Mouse (Mus musculus) liver, embryonic 12.5 days (tissue): ENCODE data around the gene Wbp2nl. TPM values are rescaled to one million over a fixed set of nuclear protein-coding genes. Genes with fewer than 3 reads are reported as not detected.

ENCODE experiments used
- ATAC-seq: fragments of 200-750 bp; cut with Nextera tagmentation; 2 replicates; pipeline ENCODE4 v1.8.0; 2017; ENCODE audit warnings: moderate number of reproducible peaks, mild to moderate bottlenecking, moderate library complexity
- H3K27ac ChIP-seq: fragments of 300-500 bp; sonication (generic); 2 replicates; pipeline ENCODE4 v1.5.1; 2016; ENCODE audit warnings: mild to moderate bottlenecking
- H3K27me3 ChIP-seq: fragments of 300-500 bp; sonication (generic); replicated peaks from 2 replicates; pipeline ENCODE4 v1.6.1; 2016; ENCODE audit warnings: mild to moderate bottlenecking, moderate library complexity
- H3K36me3 ChIP-seq: fragments of 300-500 bp; sonication (generic); 2 replicates; pipeline ENCODE4 v1.6.1; 2016; ENCODE audit warnings: mild to moderate bottlenecking, moderate library complexity
- H3K4me1 ChIP-seq: fragments of 300-500 bp; sonication (generic); 2 replicates; pipeline ENCODE4 v1.6.1; 2016
- H3K4me2 ChIP-seq: fragments of 300-500 bp; sonication (generic); 2 replicates; pipeline ENCODE4 v1.6.1; 2016; ENCODE audit warnings: mild to moderate bottlenecking, moderate library complexity
- H3K4me3 ChIP-seq: fragments of 300-500 bp; sonication (generic); 2 replicates; pipeline ENCODE4 v1.5.1; 2016; ENCODE audit warnings: mild to moderate bottlenecking, moderate library complexity
- H3K9ac ChIP-seq: fragments of 300-500 bp; sonication (generic); 2 replicates; pipeline ENCODE4 v1.6.1; 2016; ENCODE audit warnings: mild to moderate bottlenecking, moderate library complexity
- H3K9me3 ChIP-seq: fragments of 300-500 bp; sonication (generic); replicated peaks from 2 replicates; pipeline ENCODE4 v1.6.1; 2016; ENCODE audit warnings: mild to moderate bottlenecking, moderate library complexity
- WGBS: fragments of 180-500 bp; shearing (Covaris S2); methylation state at CpG from one replicate; pipeline ENCODE4 v1.1.7; 2016; ENCODE audit not compliant: insufficient replicate concordance; 5-methylcytosine and 5-hydroxymethylcytosine counted together
- polyA plus RNA-seq: library from polyadenylated mRNA; unstranded; fragments of >200 nt; fragmentation: Nextera tagmentation; extraction: Ambion mirVana; gene quantifications from 2 replicates; pipeline ENCODE4 v1.2.1, GENCODE M21; 2016

The Wbp2nl gene
- polyA plus RNA-seq, 1 experiment from 2014 or later = 0.31 TPM

- no peak overlapping the region for H3K9ac ChIP-seq
- WGBS = 2% methylated on average over 71 of the region's 86 CpGs
These were observed 23.5 kb upstream of the Wbp2nl start for GRCm38 (mm10) chr15:82274927-82275901.

GRCm38 (mm10) chr15:82277591-82277990 is 21.2 kb upstream of the Wbp2nl start:
- ATAC-seq = no peak
- H3K4me3 ChIP-seq = no peak overlapping the region
- no peaks in the 10 kb centered on the region for H3K36me3 ChIP-seq
- no peak overlapping the region for H3K9ac ChIP-seq
- H3K27ac ChIP-seq = no peak overlapping the region
- no peak overlapping the region for H3K4me2 ChIP-seq
- WGBS = 22% methylated on average over 5 of the region's 5 CpGs
- H3K27me3 ChIP-seq = peaks cover 63% of the 10 kb centered on the region
- H3K9me3 ChIP-seq = no peaks in the 10 kb centered on the region
- peaks cover 12% of the 10 kb centered on the region; the same call in 1 of the 2 replicates for H3K4me1 ChIP-seq

More at GRCm38 (mm10) chr15:82274927-82275901, 23.5 kb upstream of the Wbp2nl start:
- Histone ChIP-seq H3K27me3 (peaks cover 76% of the 10 kb centered on the region), H3K4me3 (peak overlapping the region; percentile 46), H3K9me3 (no peaks in the 10 kb centered on the region), H3K4me2 (peak overlapping the region; percentile 67), H3K4me1 (peaks cover 21% of the 10 kb centered on the region), H3K36me3 (no peaks in the 10 kb centered on the region), H3K27ac (no peak overlapping the region)
- ATAC-seq = no peak

GRCm38 (mm10) chr15:82280638-82281037 is 18.1 kb upstream of the Wbp2nl start:
- Histone ChIP-seq H3K4me3 (no peak overlapping the region), H3K4me1 (0 out of 2 replicates have a peak, but pooled peaks cover under 1% of the 10 kb centered on the region), H3K27me3 (peaks cover 36% of the 10 kb centered on the region), H3K27ac (no peak overlapping the region), H3K9ac (no peak overlapping the region), H3K9me3 (no peaks in the 10 kb centered on the region), H3K36me3 (no peaks in the 10 kb centered on the region), H3K4me2 (no peak overlapping the region)
- no peak for ATAC-seq
- 69% methylated on average over 4 of the region's 4 CpGs for WGBS

GRCm38 (mm10) chr15:82286157-82286556 is 12.6 kb upstream of the Wbp2nl start:
- peaks cover 9% of the 10 kb centered on the region for H3K4me1 ChIP-seq
- H3K4me3 ChIP-seq = no peak overlapping the region
- peaks cover 3% of the 10 kb centered on the region; the same call in 1 of the 2 replicates for H3K27me3 ChIP-seq
- no peak overlapping the region for H3K27ac ChIP-seq
- peak overlapping the region; percentile 21 for H3K4me2 ChIP-seq
- 28% methylated on average over 12 of the region's 12 CpGs for WGBS
- no peak overlapping the region for H3K9ac ChIP-seq
- ATAC-seq = peak; percentile 81
- no peaks in the 10 kb centered on the region for H3K36me3 ChIP-seq
- no peaks in the 10 kb centered on the region for H3K9me3 ChIP-seq

GRCm38 (mm10) chr15:82290252-82290651 is 8.5 kb upstream of the Wbp2nl start:
- Histone ChIP-seq H3K4me2 (no peak overlapping the region), H3K4me1 (peaks cover 16% of the 10 kb centered on the region), H3K4me3 (no peak overlapping the region), H3K9me3 (no peaks in the 10 kb centered on the region), H3K27ac (no peak overlapping the region), H3K9ac (no peak overlapping the region), H3K27me3 (peaks cover 15% of the 10 kb centered on the region; the same call in 1 of the 2 replicates), H3K36me3 (no peaks in the 10 kb centered on the region)
- WGBS = 65% methylated on average over 7 of the region's 7 CpGs
- ATAC-seq = no peak

GRCm38 (mm10) chr15:82292851-82293250 is 5.9 kb upstream of the Wbp2nl start:
- Histone ChIP-seq H3K27ac (no peak overlapping the region), H3K27me3 (0 out of 2 replicates have a peak, but pooled peaks cover 12% of the 10 kb centered on the region), H3K9ac (no peak overlapping the region), H3K4me2 (no peak overlapping the region), H3K36me3 (no peaks in the 10 kb centered on the region), H3K4me1 (peaks cover 14% of the 10 kb centered on the region), H3K4me3 (no peak overlapping the region), H3K9me3 (no peaks in the 10 kb centered on the region)
- WGBS = 36% methylated on average over 5 of the region's 5 CpGs
- ATAC-seq = no peak

- Histone ChIP-seq H3K27me3 (0 out of 2 replicates have a peak, but pooled peaks cover 12% of the 10 kb centered on the region), H3K4me1 (peaks cover 14% of the 10 kb centered on the region), H3K27ac (no peak overlapping the region), H3K4me2 (peak overlapping the region; percentile 3), H3K9ac (no peak overlapping the region), H3K36me3 (no peaks in the 10 kb centered on the region), H3K9me3 (no peaks in the 10 kb centered on the region), H3K4me3 (no peak overlapping the region)
- ATAC-seq = 0 out of 2 replicates have a peak, but pooled peaks have one; percentile 15
- WGBS = 20% methylated on average over 7 of the region's 7 CpGs
These were observed 5.5 kb upstream of the Wbp2nl start for GRCm38 (mm10) chr15:82293271-82293711.

GRCm38 (mm10) chr15:82294059-82294458 is 4.7 kb upstream of the Wbp2nl start:
- no peak overlapping the region for H3K4me2 ChIP-seq

GRCm38 (mm10) chr15:82307107-82307506 is 8.4 kb downstream of the Wbp2nl start:
- no peak for ATAC-seq
- Histone ChIP-seq H3K4me1 (peaks cover 14% of the 10 kb centered on the region), H3K4me3 (no peak overlapping the region), H3K27me3 (0 out of 2 replicates have a peak, but pooled peaks cover 7% of the 10 kb centered on the region), H3K4me2 (no peak overlapping the region), H3K36me3 (no peaks in the 10 kb centered on the region), H3K9ac (no peak overlapping the region), H3K27ac (no peak overlapping the region), H3K9me3 (no peaks in the 10 kb centered on the region)
- 67% methylated on average over 3 of the region's 3 CpGs for WGBS

More at GRCm38 (mm10) chr15:82294059-82294458, 4.7 kb upstream of the Wbp2nl start:
- Histone ChIP-seq H3K9ac (no peak overlapping the region), H3K4me3 (no peak overlapping the region), H3K36me3 (no peaks in the 10 kb centered on the region), H3K4me1 (peaks cover 18% of the 10 kb centered on the region), H3K27ac (no peak overlapping the region), H3K9me3 (no peaks in the 10 kb centered on the region), H3K27me3 (peaks cover 16% of the 10 kb centered on the region)
- 44% methylated on average over 8 of the region's 8 CpGs for WGBS
- ATAC-seq = no peak

- Histone ChIP-seq H3K4me1 (peaks cover 14% of the 10 kb centered on the region), H3K9me3 (no peaks in the 10 kb centered on the region), H3K27me3 (0 out of 2 replicates have a peak, but pooled peaks cover 7% of the 10 kb centered on the region), H3K27ac (no peak overlapping the region), H3K9ac (no peak overlapping the region), H3K4me3 (no peak overlapping the region), H3K36me3 (no peaks in the 10 kb centered on the region), H3K4me2 (no peak overlapping the region)
- ATAC-seq = no peak
- 79% methylated on average over 3 of the region's 3 CpGs for WGBS
These were observed 9.7 kb downstream of the Wbp2nl start for GRCm38 (mm10) chr15:82308416-82308815.

GRCm38 (mm10) chr15:82317839-82318238 is 19.1 kb downstream of the Wbp2nl start:
- peaks cover 9% of the 10 kb centered on the region for H3K4me1 ChIP-seq
- no peak overlapping the region for H3K4me2 ChIP-seq
- no peak for ATAC-seq
- no peaks in the 10 kb centered on the region for H3K27me3 ChIP-seq
- WGBS = 69% methylated on average over 6 of the region's 6 CpGs
- H3K27ac ChIP-seq = no peak overlapping the region
- H3K9ac ChIP-seq = no peak overlapping the region
- H3K4me3 ChIP-seq = no peak overlapping the region
- no peaks in the 10 kb centered on the region for H3K9me3 ChIP-seq
- no peaks in the 10 kb centered on the region for H3K36me3 ChIP-seq

- Histone ChIP-seq H3K9me3 (no peaks in the 10 kb centered on the region), H3K27me3 (no peaks in the 10 kb centered on the region), H3K4me2 (no peak overlapping the region), H3K36me3 (no peaks in the 10 kb centered on the region), H3K27ac (no peak overlapping the region), H3K9ac (no peak overlapping the region), H3K4me1 (peaks cover 5% of the 10 kb centered on the region), H3K4me3 (no peak overlapping the region)
- no peak for ATAC-seq
- WGBS = 69% methylated on average over 1 of the region's 1 CpGs
These were observed 20.9 kb downstream of the Wbp2nl start for GRCm38 (mm10) chr15:82319613-82320012.
